Mouse (Mus musculus) heart, embryonic 11.5 days (tissue): ENCODE measurements around the gene Stim2. TPM values are rescaled to one million over a fixed set of nuclear protein-coding genes. Genes with fewer than 3 reads are reported as not detected.

Experiments
- ATAC-seq: fragments of 200-750 bp; cut with Nextera tagmentation; replicated peaks from 2 replicates; pipeline ENCODE4 v1.8.0; 2017; ENCODE audit warnings: moderate library complexity; ENCODE audit not compliant: insufficient number of reproducible peaks, low FRiP score, low TSS enrichment
- H3K27ac ChIP-seq: fragments of 300-500 bp; sonication (generic); 2 replicates; pipeline ENCODE4 v1.5.1; 2014; ENCODE audit warnings: mild to moderate bottlenecking, low read depth, low read length
- H3K27me3 ChIP-seq: fragments of 300-500 bp; sonication (generic); 2 replicates; pipeline ENCODE4 v1.6.1; 2014; ENCODE audit warnings: mild to moderate bottlenecking, low read length, mixed read lengths; ENCODE audit not compliant: control insufficient read depth, insufficient read depth
- H3K36me3 ChIP-seq: fragments of 300-500 bp; sonication (generic); 2 replicates; pipeline ENCODE4 v1.6.1; 2014; ENCODE audit warnings: mild to moderate bottlenecking, low read length, moderate library complexity, mixed read lengths; ENCODE audit not compliant: control insufficient read depth, insufficient read depth
- H3K4me1 ChIP-seq: fragments of 300-500 bp; sonication (generic); 2 replicates; pipeline ENCODE4 v1.6.1; 2014; ENCODE audit warnings: low read length; ENCODE audit not compliant: control insufficient read depth, insufficient read depth
- H3K4me2 ChIP-seq: fragments of 300-500 bp; sonication (generic); 2 replicates; pipeline ENCODE4 v1.6.1; 2014; ENCODE audit warnings: mild to moderate bottlenecking, moderate library complexity
- H3K4me3 ChIP-seq: fragments of 300-500 bp; sonication (generic); 2 replicates; pipeline ENCODE4 v1.5.1; 2014; ENCODE audit warnings: low read depth, low read length
- H3K9ac ChIP-seq: fragments of 300-500 bp; sonication (generic); 2 replicates; pipeline ENCODE4 v1.6.1; 2014; ENCODE audit warnings: mild to moderate bottlenecking, low read depth, low read length, moderate library complexity
- H3K9me3 ChIP-seq: fragments of 300-500 bp; sonication (generic); replicated peaks from 2 replicates; pipeline ENCODE4 v1.6.1; 2016; ENCODE audit warnings: low read length; ENCODE audit not compliant: control insufficient read depth
- WGBS: fragments of 180-500 bp; shearing (Covaris S2); extraction: QIAGEN DNeasy Blood & Tissue Kit; methylation state at CpG from one replicate; pipeline ENCODE4 v1.1.7; 2014; ENCODE audit not compliant: insufficient replicate concordance; 5-methylcytosine and 5-hydroxymethylcytosine counted together
- polyA plus RNA-seq: library from polyadenylated mRNA; unstranded; fragments of >200 nt; fragmentation: Nextera tagmentation; extraction: Ambion mirVana; gene quantifications from 2 replicates; pipeline ENCODE4 v1.2.1, GENCODE M21; 2014

Stim2 gene
- polyA plus RNA-seq, 1 experiment from 2014 or later, result 9.9 TPM

- H3K9ac ChIP-seq, result no peak overlapping the region
- H3K4me2 ChIP-seq, result no peak overlapping the region
- peaks cover 9% of the 10 kb centered on the region; the same call in 1 of the 2 replicates for H3K4me1 ChIP-seq
- H3K27me3 ChIP-seq, result no peaks in the 10 kb centered on the region
- no peak overlapping the region for H3K27ac ChIP-seq
- WGBS, result 67% methylated on average over 3 of the region's 3 CpGs
- no peaks in the 10 kb centered on the region for H3K36me3 ChIP-seq
- no peaks in the 10 kb centered on the region for H3K9me3 ChIP-seq
- H3K4me3 ChIP-seq, result no peak overlapping the region
- no peak for ATAC-seq
Observed at GRCm38 (mm10) chr5:54100916-54101315, 102.6 kb downstream of the Stim2 start.

- H3K4me2 ChIP-seq, result no peak overlapping the region
- no peak overlapping the region for H3K9ac ChIP-seq
- 45% methylated on average over 5 of the region's 5 CpGs for WGBS
- H3K4me1 ChIP-seq, result peaks cover 10% of the 10 kb centered on the region; the same call in 1 of the 2 replicates
- no peak overlapping the region for H3K4me3 ChIP-seq
- no peaks in the 10 kb centered on the region for H3K9me3 ChIP-seq
- no peak for ATAC-seq
- no peaks in the 10 kb centered on the region for H3K27me3 ChIP-seq
- no peaks in the 10 kb centered on the region for H3K36me3 ChIP-seq
- H3K27ac ChIP-seq, result no peak overlapping the region
Observed at GRCm38 (mm10) chr5:54101318-54101717, 103.0 kb downstream of the Stim2 start.

GRCm38 (mm10) chr5:54101960-54102359, 103.7 kb downstream of the Stim2 start:
- Histone ChIP-seq H3K36me3 (no peaks in the 10 kb centered on the region), H3K4me1 (peaks cover 10% of the 10 kb centered on the region; the same call in 1 of the 2 replicates)
- 69% methylated on average over 1 of the region's 1 CpGs for WGBS

GRCm38 (mm10) chr5:54106669-54107068, 108.4 kb downstream of the Stim2 start:
- Histone ChIP-seq H3K4me2 (no peak overlapping the region), H3K9ac (no peak overlapping the region), H3K4me1 (peaks cover 7% of the 10 kb centered on the region; the same call in 1 of the 2 replicates), H3K27me3 (no peaks in the 10 kb centered on the region), H3K36me3 (no peaks in the 10 kb centered on the region), H3K27ac (no peak overlapping the region), H3K4me3 (no peak overlapping the region), H3K9me3 (no peaks in the 10 kb centered on the region)
- WGBS, result 90% methylated on average over 4 of the region's 4 CpGs
- no peak for ATAC-seq

More at GRCm38 (mm10) chr5:54101960-54102359, 103.7 kb downstream of the Stim2 start:
- H3K9ac ChIP-seq, result no peak overlapping the region
- H3K27ac ChIP-seq, result no peak overlapping the region
- no peak for ATAC-seq
- H3K4me2 ChIP-seq, result no peak overlapping the region
- H3K27me3 ChIP-seq, result no peaks in the 10 kb centered on the region
- H3K9me3 ChIP-seq, result no peaks in the 10 kb centered on the region
- no peak overlapping the region for H3K4me3 ChIP-seq

- Histone ChIP-seq H3K4me3 (no peak overlapping the region), H3K9ac (no peak overlapping the region), H3K4me2 (no peak overlapping the region), H3K36me3 (no peaks in the 10 kb centered on the region), H3K4me1 (peaks cover 7% of the 10 kb centered on the region; the same call in 1 of the 2 replicates), H3K27ac (no peak overlapping the region), H3K27me3 (no peaks in the 10 kb centered on the region), H3K9me3 (no peaks in the 10 kb centered on the region)
- ATAC-seq, result no peak
- 44% methylated on average over 6 of the region's 6 CpGs for WGBS
Observed at GRCm38 (mm10) chr5:54107069-54107468, 108.8 kb downstream of the Stim2 start.

- no peak overlapping the region for H3K4me3 ChIP-seq
- 90% methylated on average over 5 of the region's 5 CpGs for WGBS
- H3K27ac ChIP-seq, result no peak overlapping the region
- H3K4me1 ChIP-seq, result peaks cover 7% of the 10 kb centered on the region; the same call in 1 of the 2 replicates
- no peaks in the 10 kb centered on the region for H3K9me3 ChIP-seq
- no peaks in the 10 kb centered on the region for H3K36me3 ChIP-seq
- H3K9ac ChIP-seq, result no peak overlapping the region
- no peaks in the 10 kb centered on the region for H3K27me3 ChIP-seq
- H3K4me2 ChIP-seq, result no peak overlapping the region
- no peak for ATAC-seq
Observed at GRCm38 (mm10) chr5:54109096-54109495, 110.8 kb downstream of the Stim2 start.

- H3K4me2 ChIP-seq, result no peak overlapping the region
- ATAC-seq, result no peak
- H3K9me3 ChIP-seq, result no peaks in the 10 kb centered on the region
- H3K4me1 ChIP-seq, result peaks cover 2% of the 10 kb centered on the region; the same call in 1 of the 2 replicates
- H3K27ac ChIP-seq, result no peak overlapping the region
- H3K4me3 ChIP-seq, result no peak overlapping the region
- H3K9ac ChIP-seq, result no peak overlapping the region
- H3K27me3 ChIP-seq, result no peaks in the 10 kb centered on the region
- WGBS, result 87% methylated on average over 11 of the region's 11 CpGs
- H3K36me3 ChIP-seq, result no peaks in the 10 kb centered on the region
Observed at GRCm38 (mm10) chr5:54110789-54111188, 112.5 kb downstream of the Stim2 start.

GRCm38 (mm10) chr5:54113284-54113683, 115.0 kb downstream of the Stim2 start:
- H3K4me3 ChIP-seq, result no peak overlapping the region
- no peak overlapping the region for H3K4me2 ChIP-seq
- no peaks in the 10 kb centered on the region for H3K27me3 ChIP-seq
- 0 out of 2 replicates have a peak, but pooled peaks cover under 1% of the 10 kb centered on the region for H3K4me1 ChIP-seq
- no peaks in the 10 kb centered on the region for H3K9me3 ChIP-seq
- no peaks in the 10 kb centered on the region for H3K36me3 ChIP-seq
- no peak overlapping the region for H3K9ac ChIP-seq
- no peak for ATAC-seq
- H3K27ac ChIP-seq, result no peak overlapping the region
- WGBS, result 28% methylated on average over 3 of the region's 3 CpGs

- 90% methylated on average over 10 of the region's 10 CpGs for WGBS
- ATAC-seq, result no peak
- Histone ChIP-seq H3K4me2 (no peak overlapping the region), H3K9ac (no peak overlapping the region), H3K27me3 (no peaks in the 10 kb centered on the region), H3K27ac (no peak overlapping the region), H3K9me3 (no peaks in the 10 kb centered on the region), H3K4me3 (no peak overlapping the region), H3K4me1 (0 out of 2 replicates have a peak, but pooled peaks cover 2% of the 10 kb centered on the region), H3K36me3 (no peaks in the 10 kb centered on the region)
Observed at GRCm38 (mm10) chr5:54116538-54116937, 118.2 kb downstream of the Stim2 start.
